Comparison of ENCODE assay signal across 28 mouse cellular contexts in genomic region chr4:45431806-45432205, GRCm38 (mm10). TPM values are rescaled to one million over a fixed set of nuclear protein-coding genes. Genes with fewer than 3 reads are reported as not detected.
A peak's percentile ranks its signal among the peaks of the same experiment; 100 is the strongest.
DNase-seq lines count a peak whose midpoint lies in the region; ATAC-seq and TF ChIP-seq lines count a peak whose summit lies in the region.
"Had no signal": no experiment of that assay in that cellular context is flagged by ENCODE, and none has a peak within 500 bp of the region (broad histone marks: within the 10 kb centered on the region; RNA-seq: fewer than 3 reads in every experiment).

No protein-coding gene starts in this region.

- no peaks in the 10 kb centered on the region for H3K9me3 ChIP-seq in hindbrain, embryonic 16.5 days (ENCODE audit: control insufficient read depth, low read length)
- H3K9me3 ChIP-seq in hindbrain, embryonic 10.5 days: no peaks in the 10 kb centered on the region
- H3K9me3 ChIP-seq in midbrain, embryonic 15.5 days: no peaks in the 10 kb centered on the region
- H3K9me3 ChIP-seq: liver, embryonic 12.5 days; megakaryocyte, embryonic 14.5 days; midbrain, embryonic 12.5 days; neural tube, embryonic 13.5 days had no signal

- no peak for TF ChIP-seq POLR2A in cerebellum, adult 2 months (IDR thresholded peaks at IDR 0.05; ENCODE audit: borderline replicate concordance, insufficient read depth, low read length)

- peaks cover 20% of the 10 kb centered on the region for H3K4me1 ChIP-seq in cerebellum, adult 2 months (ENCODE audit: control insufficient read depth, insufficient read depth, low read length)
- H3K4me1 ChIP-seq in hindbrain, embryonic 16.5 days (ENCODE audit: control insufficient read depth, insufficient read depth, low read depth, low read length): peaks cover 17% of the 10 kb centered on the region
- H3K4me1 ChIP-seq in hindbrain, embryonic 10.5 days (replicated peaks): peaks cover 76% of the 10 kb centered on the region
- peaks cover 39% of the 10 kb centered on the region for H3K4me1 ChIP-seq in midbrain, embryonic 15.5 days

- H3K4me2 ChIP-seq in hindbrain, embryonic 16.5 days (ENCODE audit: low read length): no peak overlapping the region
- no peak overlapping the region for H3K4me2 ChIP-seq in midbrain, embryonic 15.5 days
- H3K4me2 ChIP-seq: liver, embryonic 12.5 days; midbrain, embryonic 12.5 days; neural tube, embryonic 13.5 days had no signal

- H3K27me3 ChIP-seq in cerebellum, adult 2 months (ENCODE audit: control insufficient read depth, insufficient read depth, low read length): no peaks in the 10 kb centered on the region; the same call in 1 of the 2 replicates
- no peaks in the 10 kb centered on the region for H3K27me3 ChIP-seq in hindbrain, embryonic 16.5 days (replicated peaks; ENCODE audit: control insufficient read depth, insufficient read depth, low read length)
- 0 out of 2 replicates have a peak, but pooled peaks cover 3% of the 10 kb centered on the region for H3K27me3 ChIP-seq in hindbrain, embryonic 10.5 days (ENCODE audit: insufficient read depth, poor library complexity, severe bottlenecking)
- H3K27me3 ChIP-seq in midbrain, embryonic 15.5 days (replicated peaks): no peaks in the 10 kb centered on the region
- H3K27me3 ChIP-seq: liver, embryonic 12.5 days; neural tube, embryonic 13.5 days; Patski had no signal

- H3K9ac ChIP-seq in hindbrain, embryonic 16.5 days (ENCODE audit: low read depth, low read length): no peak overlapping the region
- no peak overlapping the region for H3K9ac ChIP-seq in midbrain, embryonic 15.5 days
- H3K9ac ChIP-seq: liver, embryonic 12.5 days; liver, postnatal 0 days; midbrain, embryonic 12.5 days; neural tube, embryonic 13.5 days had no signal

- no peaks in the 10 kb centered on the region for H3K36me3 ChIP-seq in hindbrain, embryonic 16.5 days (ENCODE audit: control insufficient read depth, insufficient read depth, low read length)
- H3K36me3 ChIP-seq in hindbrain, embryonic 10.5 days: no peaks in the 10 kb centered on the region; the same call in 1 of the 2 replicates
- H3K36me3 ChIP-seq in midbrain, embryonic 15.5 days (replicated peaks): no peaks in the 10 kb centered on the region
- H3K36me3 ChIP-seq: midbrain, embryonic 12.5 days; neural tube, embryonic 13.5 days had no signal

- no peak for TF ChIP-seq CTCF in cerebellum, adult 2 months (IDR thresholded peaks at IDR 0.05; ENCODE audit: borderline replicate concordance, insufficient read depth, low read depth, low read length)

- peak; percentile 21 to 23 for DNase-seq in cerebellum, adult 2 months
- no peak for DNase-seq in cerebellum, adult 9-10 months
- no peak for DNase-seq in hindbrain, embryonic 10.5 days (ENCODE audit: low spot score)
- DNase-seq in cerebellum, postnatal 10 days: peak; percentile 68 to 84
- no peak for DNase-seq in lung, postnatal 10 days
- DNase-seq: adrenal gland, postnatal 10 days; gastrocnemius, postnatal 10 days; heart, postnatal 14 days; kidney, adult 9 months; kidney, postnatal 14 days; layer of hippocampus, adult 9-11 months; liver, postnatal 0 days; lung, postnatal 4 days; right cerebral cortex, postnatal 4 days; thymus, adult 18-20 months; thymus, postnatal 36 days had no signal

- no peak overlapping the region for H3K27ac ChIP-seq in cerebellum, adult 2 months (ENCODE audit: insufficient read depth, low read length)
- H3K27ac ChIP-seq in hindbrain, embryonic 16.5 days (ENCODE audit: low read depth, low read length): 0 out of 2 replicates have a peak overlapping the region, but pooled peaks have one; percentile 17
- H3K27ac ChIP-seq in hindbrain, embryonic 10.5 days: no peak overlapping the region
- no peak overlapping the region for H3K27ac ChIP-seq in midbrain, embryonic 15.5 days
- H3K27ac ChIP-seq: hindbrain, postnatal 0 days; liver, embryonic 12.5 days; midbrain, embryonic 12.5 days; neural tube, embryonic 13.5 days; stomach, postnatal 0 days had no signal

- 50% methylated on average over 3 of the region's 3 CpGs for WGBS in cerebellum, adult 2 months
- WGBS in hindbrain, embryonic 16.5 days: 73% methylated on average over 3 of the region's 3 CpGs
- WGBS in hindbrain, embryonic 10.5 days: 89% methylated on average over 3 of the region's 3 CpGs
- 85% methylated on average over 3 of the region's 3 CpGs for WGBS in midbrain, embryonic 15.5 days

- no peak overlapping the region for H3K4me3 ChIP-seq in cerebellum, adult 2 months (replicated peaks; ENCODE audit: insufficient read depth, low read depth, low read length)
- H3K4me3 ChIP-seq in hindbrain, embryonic 16.5 days (ENCODE audit: low read length): no peak overlapping the region
- no peak overlapping the region for H3K4me3 ChIP-seq in hindbrain, embryonic 10.5 days
- no peak overlapping the region for H3K4me3 ChIP-seq in midbrain, embryonic 15.5 days
- H3K4me3 ChIP-seq: erythroblast, embryonic 14.5 days; liver, embryonic 12.5 days; megakaryocyte, embryonic 14.5 days; midbrain, embryonic 12.5 days; neural tube, embryonic 13.5 days had no signal

- ATAC-seq in hindbrain, embryonic 16.5 days: no peak
- no peak for ATAC-seq in midbrain, embryonic 15.5 days (replicated peaks)
- ATAC-seq: forebrain, embryonic 14.5 days; hindbrain, postnatal 0 days; intestine, postnatal 0 days; liver, embryonic 12.5 days; liver, postnatal 0 days; Patski had no signal

RNA-seq across cellular contexts. Expression of gene Slc25a51, which starts 23.2 kb away (rescaled TPM):
- 93.8 and 98.9 TPM in 2 replicates for polyA plus RNA-seq in cerebellum, adult 2 months (2012; rRNA removed)
- polyA plus RNA-seq in hindbrain, embryonic 16.5 days (2015; fragmentation: Nextera tagmentation; extraction: Ambion mirVana): 59.4 and 72.2 TPM in 2 replicates
- 77.6 and 79.9 TPM in 2 replicates for polyA plus RNA-seq in hindbrain, embryonic 10.5 days (2016; fragmentation: Nextera tagmentation; extraction: Ambion mirVana)
- polyA plus RNA-seq in midbrain, embryonic 15.5 days (2015; fragmentation: Nextera tagmentation; extraction: Ambion mirVana): 72.1 and 77.6 TPM in 2 replicates

Comparison
In these comparisons a context has a peak if more than half of its experiments do, and no peak if none do; other contexts are left out.
1. DNase-seq: peak in cerebellum, adult 2 months (2 of 2) and cerebellum, postnatal 10 days (2 of 2); none in cerebellum, adult 9-10 months (single experiment), hindbrain, embryonic 10.5 days (single experiment) and lung, postnatal 10 days (single experiment).